Mouse (Mus musculus): Measurements from ENCODE around the gene Actrt2. TPM values are rescaled to one million over a fixed set of nuclear protein-coding genes. Genes with fewer than 3 reads are reported as not detected.

Actrt2 gene
- polyA plus RNA-seq, 1 experiment from 2014 or later: not detected

DNA sequence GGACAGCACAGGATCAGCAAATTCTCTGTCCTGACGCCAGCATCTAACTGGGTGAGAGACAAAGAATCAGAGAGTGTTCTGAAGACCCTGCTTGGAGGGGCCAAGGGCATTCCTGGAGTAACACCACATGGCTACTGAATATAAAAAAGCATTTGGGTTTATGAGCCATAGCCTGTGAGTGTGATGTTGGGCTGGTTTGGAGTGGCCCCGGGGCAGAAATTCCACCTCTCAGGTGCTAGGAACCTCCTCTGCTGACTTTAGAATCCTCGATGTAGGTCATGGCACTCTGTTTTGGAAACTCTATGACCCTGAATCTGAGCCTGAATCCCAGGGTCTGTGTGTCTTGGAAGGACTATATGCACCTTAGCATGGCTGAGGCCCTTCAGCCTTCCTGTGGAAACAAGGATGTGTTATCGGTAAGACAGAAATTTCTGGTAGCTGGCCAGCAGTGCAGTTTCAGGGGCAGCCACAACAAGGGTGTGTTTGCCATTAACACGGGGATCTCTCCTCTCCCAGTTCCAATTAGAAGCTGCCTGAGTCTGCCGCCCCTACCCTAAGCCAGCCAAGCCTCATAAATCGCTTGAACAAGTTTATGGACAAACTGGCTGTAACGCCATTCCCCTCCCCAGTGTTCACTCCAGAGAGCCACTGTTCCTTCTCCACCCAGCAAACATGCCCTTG, 3.7 kb upstream of the Actrt2 start:
- Histone ChIP-seq H3K9ac (ENCODE audit: low read length) (no peak overlapping the region), H3K36me3 (ENCODE audit: control insufficient read depth, insufficient read depth, low read length) (no peaks in the 10 kb centered on the region), H3K4me3 (ENCODE audit: control insufficient read depth in 1 of 2, insufficient read depth in 1 of 2, low read depth in 1 of 2, low read length in 2 of 2) (no peak overlapping the region), H3K27me3 (ENCODE audit: control insufficient read depth, insufficient read depth, low read length) (peaks cover 7% of the 10 kb centered on the region), H3K4me1 (ENCODE audit: control insufficient read depth in 2 of 2, insufficient read depth in 2 of 2, low read length in 2 of 2) (no peaks in the 10 kb centered on the region; a peak in 1 of 4 replicates), H3K27ac (replicated peaks in 1 of 2; ENCODE audit: control insufficient read depth in 1 of 2, insufficient read depth in 1 of 2, low read depth in 2 of 2, low read length in 2 of 2) (no peak overlapping the region), H3K4me2 (ENCODE audit: low read length) (no peak overlapping the region), H3K9me3 (ENCODE audit: control insufficient read depth, low read length) (no peaks in the 10 kb centered on the region)
- 67% methylated on average over 8 of the region's 8 CpGs for WGBS
- no peak for ATAC-seq (ENCODE audit: insufficient number of reproducible peaks, insufficient read depth, low FRiP score, low read depth)

DNA sequence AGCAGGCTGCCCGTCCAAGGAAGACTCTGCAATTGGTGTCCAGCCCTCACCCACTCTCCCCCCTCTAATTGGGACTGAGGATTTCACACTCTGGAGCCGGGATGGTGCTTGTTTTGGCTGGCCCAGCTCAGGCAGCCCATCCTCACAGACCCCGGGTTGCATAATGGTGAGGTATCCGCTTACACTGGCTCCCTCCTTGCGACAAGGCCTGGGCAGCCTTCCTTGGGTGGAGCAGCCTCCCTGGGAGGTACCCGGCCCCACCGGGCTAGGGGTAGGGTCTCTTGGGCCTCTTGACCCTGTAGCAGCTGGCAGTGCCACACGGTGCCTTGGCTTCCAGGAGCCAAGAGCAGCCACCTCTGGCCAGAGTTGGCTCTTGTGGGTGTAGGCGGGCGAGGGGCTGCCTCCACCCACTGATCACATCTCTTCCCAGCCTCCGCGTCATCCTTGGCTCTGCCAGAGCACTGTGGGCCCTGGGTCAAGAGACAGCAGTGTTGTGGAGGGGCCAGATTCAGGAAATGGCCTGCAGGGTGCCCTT, 4.9 kb downstream of the Actrt2 start:
- Histone ChIP-seq H3K9ac (ENCODE audit: low read length) (no peak overlapping the region), H3K4me1 (ENCODE audit: control insufficient read depth in 2 of 2, insufficient read depth in 2 of 2, low read length in 2 of 2) (no peaks in the 10 kb centered on the region; a peak in 1 of 4 replicates), H3K4me2 (ENCODE audit: low read length) (no peak overlapping the region), H3K36me3 (ENCODE audit: control insufficient read depth, insufficient read depth, low read length) (no peaks in the 10 kb centered on the region), H3K27me3 (ENCODE audit: control insufficient read depth, insufficient read depth, low read length) (peaks cover 10% of the 10 kb centered on the region), H3K9me3 (ENCODE audit: control insufficient read depth, low read length) (no peaks in the 10 kb centered on the region), H3K4me3 (ENCODE audit: control insufficient read depth in 1 of 2, insufficient read depth in 1 of 2, low read depth in 1 of 2, low read length in 2 of 2) (no peak overlapping the region), H3K27ac (replicated peaks in 1 of 2; ENCODE audit: control insufficient read depth in 1 of 2, insufficient read depth in 1 of 2, low read depth in 2 of 2, low read length in 2 of 2) (no peak overlapping the region)
- WGBS: 61% methylated on average over 12 of the region's 12 CpGs
- ATAC-seq (ENCODE audit: insufficient number of reproducible peaks, insufficient read depth, low FRiP score, low read depth): no peak

DNA sequence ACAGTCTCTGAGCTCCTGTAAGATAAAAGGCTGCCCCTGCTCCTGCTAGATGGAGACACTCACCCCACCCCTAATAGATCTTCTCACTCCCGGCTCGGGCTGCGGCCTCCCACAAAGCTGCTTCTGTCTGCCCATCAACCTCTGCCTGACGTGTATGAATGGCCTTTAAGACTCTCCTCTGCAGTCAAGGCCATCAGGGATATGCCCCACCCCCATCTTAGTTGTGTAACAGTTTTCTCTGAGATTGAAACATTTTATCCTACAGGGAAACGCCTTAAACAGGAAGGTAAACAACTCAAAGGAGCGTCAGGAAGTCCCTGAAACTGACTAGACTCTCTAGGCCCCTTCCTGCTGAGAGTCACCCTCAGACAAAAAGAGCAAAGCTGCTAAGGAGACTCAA, 6.4 kb downstream of the Actrt2 start:
- ATAC-seq (ENCODE audit: insufficient number of reproducible peaks, insufficient read depth, low FRiP score, low read depth): no peak
- H3K4me3 ChIP-seq (ENCODE audit: control insufficient read depth in 1 of 2, insufficient read depth in 1 of 2, low read depth in 1 of 2, low read length in 2 of 2): no peak overlapping the region
- H3K27me3 ChIP-seq (ENCODE audit: control insufficient read depth, insufficient read depth, low read length): peaks cover 10% of the 10 kb centered on the region
- H3K4me2 ChIP-seq (ENCODE audit: low read length): no peak overlapping the region
- no peak overlapping the region for H3K9ac ChIP-seq (ENCODE audit: low read length)
- no peaks in the 10 kb centered on the region for H3K36me3 ChIP-seq (ENCODE audit: control insufficient read depth, insufficient read depth, low read length)
- no peaks in the 10 kb centered on the region; a peak in 1 of 4 replicates for H3K4me1 ChIP-seq (ENCODE audit: control insufficient read depth in 2 of 2, insufficient read depth in 2 of 2, low read length in 2 of 2)
- WGBS: 58% methylated on average over 6 of the region's 6 CpGs
- no peaks in the 10 kb centered on the region for H3K9me3 ChIP-seq (ENCODE audit: control insufficient read depth, low read length)
- no peak overlapping the region for H3K27ac ChIP-seq (replicated peaks in 1 of 2; ENCODE audit: control insufficient read depth in 1 of 2, insufficient read depth in 1 of 2, low read depth in 2 of 2, low read length in 2 of 2)

DNA sequence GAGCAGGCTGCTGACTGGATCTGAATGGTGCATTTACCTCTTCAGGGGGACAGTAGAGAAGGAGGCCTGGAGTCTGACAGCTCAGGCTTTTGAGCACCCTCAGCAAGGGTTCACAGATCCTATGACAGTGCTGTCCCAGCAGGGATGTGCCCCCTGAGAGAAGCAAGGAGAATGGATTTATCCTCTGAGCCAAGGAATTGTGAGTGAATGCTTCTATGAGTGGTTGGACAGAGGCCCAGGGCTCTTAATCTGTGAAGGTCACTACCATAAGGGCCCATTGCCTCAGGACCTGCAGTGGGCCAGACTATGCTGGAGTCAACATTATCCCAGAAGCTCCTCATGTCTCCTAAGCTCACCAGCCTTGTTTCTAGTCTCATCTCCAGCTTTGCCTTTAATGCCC, 7.6 kb downstream of the Actrt2 start:
- Histone ChIP-seq H3K4me2 (ENCODE audit: low read length) (no peak overlapping the region), H3K27ac (replicated peaks in 1 of 2; ENCODE audit: control insufficient read depth in 1 of 2, insufficient read depth in 1 of 2, low read depth in 2 of 2, low read length in 2 of 2) (no peak overlapping the region), H3K36me3 (ENCODE audit: control insufficient read depth, insufficient read depth, low read length) (no peaks in the 10 kb centered on the region), H3K9me3 (ENCODE audit: control insufficient read depth, low read length) (no peaks in the 10 kb centered on the region), H3K27me3 (ENCODE audit: control insufficient read depth, insufficient read depth, low read length) (peaks cover 10% of the 10 kb centered on the region), H3K4me1 (ENCODE audit: control insufficient read depth in 2 of 2, insufficient read depth in 2 of 2, low read length in 2 of 2) (no peaks in the 10 kb centered on the region; a peak in 1 of 4 replicates), H3K9ac (ENCODE audit: low read length) (no peak overlapping the region), H3K4me3 (ENCODE audit: control insufficient read depth in 1 of 2, insufficient read depth in 1 of 2, low read depth in 1 of 2, low read length in 2 of 2) (no peak overlapping the region)
- no peak for ATAC-seq (ENCODE audit: insufficient number of reproducible peaks, insufficient read depth, low FRiP score, low read depth)

DNA sequence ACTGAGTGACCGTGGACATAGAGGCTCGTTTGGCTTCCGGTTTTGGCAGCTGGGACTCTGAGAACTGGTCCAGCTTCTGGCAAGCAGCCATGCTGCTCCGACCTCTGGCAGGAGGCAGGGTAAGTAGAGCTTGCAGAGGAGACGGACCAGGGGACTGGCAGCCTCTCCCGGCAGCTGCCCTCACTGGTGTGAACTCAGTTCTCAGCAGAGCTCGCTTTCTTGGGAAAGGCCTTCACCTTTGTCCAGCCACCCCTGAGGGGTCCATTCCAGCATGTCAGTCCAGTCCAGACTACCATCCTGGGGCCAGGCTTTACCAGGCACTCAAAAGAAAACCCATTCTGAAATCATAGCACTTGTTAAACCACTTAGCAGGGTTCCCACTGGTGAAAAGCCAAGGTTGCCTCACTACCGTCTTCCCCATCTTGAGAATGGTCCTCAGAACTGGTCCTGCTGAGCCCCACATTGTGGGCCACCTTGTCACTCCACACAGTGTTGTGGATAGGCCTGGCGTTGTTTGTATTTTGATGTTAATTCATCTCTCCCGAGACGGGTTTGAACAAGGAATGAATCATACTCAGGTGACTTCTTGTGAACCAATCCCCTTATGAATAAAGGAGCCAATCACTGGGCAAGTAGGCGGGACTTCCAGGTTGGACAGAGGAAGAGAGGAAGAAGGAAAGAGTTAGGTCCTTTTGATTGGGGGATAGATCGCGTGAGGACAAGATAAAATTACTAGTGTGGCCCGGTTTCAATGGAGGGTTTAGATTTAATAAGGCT, 12.3 kb downstream of the Actrt2 start:
- Histone ChIP-seq H3K27me3 (ENCODE audit: control insufficient read depth, insufficient read depth, low read length) (0 out of 2 replicates have a peak, but pooled peaks cover 3% of the 10 kb centered on the region), H3K27ac (replicated peaks in 1 of 2; ENCODE audit: control insufficient read depth in 1 of 2, insufficient read depth in 1 of 2, low read depth in 2 of 2, low read length in 2 of 2) (no peak overlapping the region), H3K9ac (ENCODE audit: low read length) (no peak overlapping the region), H3K4me1 (ENCODE audit: control insufficient read depth in 2 of 2, insufficient read depth in 2 of 2, low read length in 2 of 2) (peaks cover 3 to 8% of the 10 kb centered on the region in 2 experiments; a peak in 3 of 4 replicates), H3K36me3 (ENCODE audit: control insufficient read depth, insufficient read depth, low read length) (no peaks in the 10 kb centered on the region), H3K4me3 (ENCODE audit: control insufficient read depth in 1 of 2, insufficient read depth in 1 of 2, low read depth in 1 of 2, low read length in 2 of 2) (no peak overlapping the region), H3K4me2 (ENCODE audit: low read length) (no peak overlapping the region), H3K9me3 (ENCODE audit: control insufficient read depth, low read length) (no peaks in the 10 kb centered on the region)
- no peak for ATAC-seq (ENCODE audit: insufficient number of reproducible peaks, insufficient read depth, low FRiP score, low read depth)
- WGBS: 70% methylated on average over 15 of the region's 15 CpGs

DNA sequence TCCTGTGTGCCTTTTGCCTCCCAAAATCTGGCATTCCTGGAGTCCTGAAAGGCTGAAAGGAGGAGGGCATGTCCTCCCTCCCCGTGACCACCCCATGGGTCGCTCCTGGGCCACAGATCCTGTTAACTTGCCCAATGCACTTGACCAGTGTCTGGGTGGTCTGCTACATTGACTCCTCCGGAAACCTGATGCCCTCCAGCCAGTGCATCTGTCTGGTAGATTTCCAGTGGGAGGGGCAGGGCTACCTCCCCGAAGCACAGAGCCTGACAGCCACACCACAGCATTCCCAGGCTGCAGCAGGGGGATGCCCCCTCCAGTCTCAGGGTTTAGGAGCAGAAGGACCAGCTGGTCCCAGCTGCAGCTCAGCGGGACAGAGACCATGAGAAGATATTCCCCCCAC, 15.2 kb downstream of the Actrt2 start:
- Histone ChIP-seq H3K4me2 (ENCODE audit: low read length) (no peak overlapping the region), H3K27me3 (ENCODE audit: control insufficient read depth, insufficient read depth, low read length) (peaks cover 5% of the 10 kb centered on the region; the same call in 1 of the 2 replicates), H3K27ac (replicated peaks in 1 of 2; ENCODE audit: control insufficient read depth in 1 of 2, insufficient read depth in 1 of 2, low read depth in 2 of 2, low read length in 2 of 2) (no peak overlapping the region), H3K4me1 (ENCODE audit: control insufficient read depth in 2 of 2, insufficient read depth in 2 of 2, low read length in 2 of 2) (peaks cover 3 to 8% of the 10 kb centered on the region in 2 experiments; a peak in 3 of 4 replicates), H3K36me3 (ENCODE audit: control insufficient read depth, insufficient read depth, low read length) (no peaks in the 10 kb centered on the region), H3K9ac (ENCODE audit: low read length) (no peak overlapping the region), H3K9me3 (ENCODE audit: control insufficient read depth, low read length) (no peaks in the 10 kb centered on the region), H3K4me3 (ENCODE audit: control insufficient read depth in 1 of 2, insufficient read depth in 1 of 2, low read depth in 1 of 2, low read length in 2 of 2) (no peak overlapping the region)
- WGBS: 20% methylated on average over 5 of the region's 5 CpGs
- ATAC-seq (ENCODE audit: insufficient number of reproducible peaks, insufficient read depth, low FRiP score, low read depth): no peak; the same call in 1 of the 2 replicates

DNA sequence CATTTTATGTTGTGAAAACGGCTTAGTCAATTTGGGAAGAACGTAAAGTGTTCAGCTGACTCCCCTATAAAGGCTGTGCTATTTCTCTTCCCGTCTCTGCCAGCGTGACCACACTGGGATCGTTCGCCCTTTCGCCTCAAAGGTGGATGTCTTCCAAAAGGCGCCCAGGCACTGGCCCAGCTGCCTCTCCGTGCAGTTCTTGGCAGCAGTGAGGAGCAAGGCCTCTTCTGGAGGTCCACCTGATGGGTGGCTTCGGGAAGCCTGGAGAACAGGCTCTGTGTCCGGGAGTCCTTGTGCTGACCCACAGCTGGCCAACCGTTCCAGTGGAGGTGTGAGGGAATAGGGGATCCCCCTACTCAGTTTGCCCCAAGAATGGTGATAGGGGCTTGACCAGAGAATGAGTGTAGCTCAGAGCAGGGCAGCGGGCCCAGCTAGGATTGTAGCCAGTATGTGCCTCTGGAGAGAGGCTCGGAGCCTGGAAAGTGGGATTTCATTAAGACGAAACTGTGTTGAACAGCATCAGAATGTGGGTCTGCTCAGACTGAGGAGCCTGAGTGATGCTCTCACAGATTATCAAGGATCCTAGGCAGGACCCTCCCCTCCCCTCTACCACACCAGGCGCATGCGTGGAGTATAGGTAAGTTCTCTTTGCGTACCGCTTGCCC, 18.5 kb downstream of the Actrt2 start:
- WGBS: 76% methylated on average over 19 of the region's 19 CpGs
- Histone ChIP-seq H3K4me3 (ENCODE audit: control insufficient read depth in 1 of 2, insufficient read depth in 1 of 2, low read depth in 1 of 2, low read length in 2 of 2) (no peak overlapping the region), H3K9ac (ENCODE audit: low read length) (no peak overlapping the region), H3K4me2 (ENCODE audit: low read length) (no peak overlapping the region), H3K27me3 (ENCODE audit: control insufficient read depth, insufficient read depth, low read length) (peaks cover 8% of the 10 kb centered on the region; the same call in 1 of the 2 replicates), H3K4me1 (ENCODE audit: control insufficient read depth in 2 of 2, insufficient read depth in 2 of 2, low read length in 2 of 2) (peaks cover 3 to 8% of the 10 kb centered on the region in 2 experiments; a peak in 3 of 4 replicates), H3K36me3 (ENCODE audit: control insufficient read depth, insufficient read depth, low read length) (no peaks in the 10 kb centered on the region), H3K9me3 (ENCODE audit: control insufficient read depth, low read length) (peaks cover 9% of the 10 kb centered on the region), H3K27ac (replicated peaks in 1 of 2; ENCODE audit: control insufficient read depth in 1 of 2, insufficient read depth in 1 of 2, low read depth in 2 of 2, low read length in 2 of 2) (no peak overlapping the region)
- no peak for ATAC-seq (ENCODE audit: insufficient number of reproducible peaks, insufficient read depth, low FRiP score, low read depth)
